Mouse (Mus musculus) CH12.LX (cell line): Measurements from ENCODE around the gene Grk3. TPM values are rescaled to one million over a fixed set of nuclear protein-coding genes. Genes with fewer than 3 reads are reported as not detected.

ENCODE experiments used
- DNase-seq: peaks from one replicate; pipeline ENCODE4 v3.0.0-alpha.2; 2013; ENCODE audit errors: extremely low read depth
- H3K27ac ChIP-seq: 2 replicates; pipeline ENCODE4 v1.5.1; 2012; ENCODE audit warnings: low read depth, mild to moderate bottlenecking, control low read depth, moderate library complexity; ENCODE audit not compliant: insufficient read depth
- H3K27me3 ChIP-seq: replicated peaks from 2 replicates; pipeline ENCODE3; 2012; ENCODE audit warnings: inconsistent platforms
- H3K36me3 ChIP-seq, 2 experiments: replicated peaks in 1 of 2; 2 replicates each; pipeline versions ENCODE3 to v1.6.1; 2012; ENCODE audit warnings: inconsistent platforms in 1 of 2, low read length in 1 of 2, mild to moderate bottlenecking in 1 of 2, mixed read lengths in 1 of 2, moderate library complexity in 1 of 2; ENCODE audit not compliant: control insufficient read depth in 1 of 2, insufficient read depth in 1 of 2
- H3K4me1 ChIP-seq, 2 experiments: 2 replicates each; pipeline ENCODE4 v1.6.1; 2012; ENCODE audit warnings: inconsistent platforms in 1 of 2, moderate library complexity in 1 of 2; ENCODE audit not compliant: insufficient read depth in 2 of 2, control insufficient read depth in 1 of 2
- H3K4me2 ChIP-seq: 2 replicates; pipeline ENCODE4 v1.6.1; 2012; ENCODE audit warnings: low read depth, mild to moderate bottlenecking, control low read depth; ENCODE audit not compliant: poor library complexity, insufficient read depth, severe bottlenecking
- H3K4me3 ChIP-seq, 3 experiments: fragments of 150-350 bp in 1 of 3; sonication (generic) in 1 of 3; replicated peaks in 1 of 3; 2 replicates each; pipeline versions ENCODE3 to v1.5.1; 2011 to 2012; ENCODE audit warnings: low read depth in 2 of 3, low read length in 2 of 3, mild to moderate bottlenecking in 2 of 3, moderate library complexity in 2 of 3, control low read depth in 1 of 3, improper control_type of control experiment in 1 of 3, inconsistent platforms in 1 of 3, mixed read lengths in 1 of 3; ENCODE audit not compliant: poor library complexity in 1 of 3
- H3K79me2 ChIP-seq: replicated peaks from 2 replicates; pipeline ENCODE4 v1.6.1; 2012; ENCODE audit warnings: mild to moderate bottlenecking, moderate library complexity; ENCODE audit not compliant: control insufficient read depth, poor library complexity, insufficient read depth, severe bottlenecking; ENCODE audit errors: extremely low read depth
- H3K9ac ChIP-seq: 2 replicates; pipeline ENCODE4 v1.6.1; 2012; ENCODE audit warnings: low read depth, mild to moderate bottlenecking, control low read depth, moderate library complexity; ENCODE audit not compliant: insufficient read depth
- H3K9me3 ChIP-seq: replicated peaks from 2 replicates; pipeline ENCODE3; 2012; ENCODE audit warnings: low read length, inconsistent platforms, mixed read lengths
- BHLHE40 ChIP-seq: IDR thresholded peaks from 2 replicates; pipeline ENCODE4 v1.6.1; 2011; ENCODE audit warnings: mild to moderate bottlenecking, low read depth, low read length, improper control_type of control experiment
- CTCF ChIP-seq, 2 experiments: IDR thresholded peaks in 1 of 2; conservative IDR thresholded peaks in 1 of 2; 2 replicates each; pipeline ENCODE4 v1.5.1; 2011 to 2012; ENCODE audit warnings: low read depth in 2 of 2, low read length in 2 of 2, improper control_type of control experiment in 1 of 2, inconsistent platforms in 1 of 2, mild to moderate bottlenecking in 1 of 2, moderate library complexity in 1 of 2
- ELF1 ChIP-seq: IDR thresholded peaks from 2 replicates; pipeline ENCODE4 v1.6.1; 2014; ENCODE audit warnings: low read depth, mild to moderate bottlenecking, inconsistent platforms, low read length, improper control_type of control experiment
- EP300 ChIP-seq: IDR thresholded peaks from 2 replicates; pipeline ENCODE4 v1.6.1; 2011; ENCODE audit warnings: low read length, improper control_type of control experiment
- ETS1 ChIP-seq: conservative IDR thresholded peaks from 2 replicates; pipeline ENCODE4 v1.6.1; 2012; ENCODE audit warnings: low read depth, mild to moderate bottlenecking, inconsistent platforms, low read length, improper control_type of control experiment, moderate library complexity
- JUND ChIP-seq: conservative IDR thresholded peaks from 2 replicates; pipeline ENCODE4 v1.6.1; 2011; ENCODE audit warnings: low read depth, low read length, improper control_type of control experiment
- MAFK ChIP-seq: IDR thresholded peaks from 2 replicates; pipeline ENCODE4 v1.6.1; 2011; ENCODE audit warnings: low read length, improper control_type of control experiment; ENCODE audit not compliant: insufficient replicate concordance
- MAZ ChIP-seq: IDR thresholded peaks from 2 replicates; pipeline ENCODE4 v1.6.1; 2012; ENCODE audit warnings: low read depth, mild to moderate bottlenecking, inconsistent platforms, low read length, improper control_type of control experiment, moderate library complexity
- MYC ChIP-seq: IDR thresholded peaks from 2 replicates; pipeline ENCODE4 v1.6.1; 2011; ENCODE audit warnings: low read depth, mild to moderate bottlenecking, improper control_type of control experiment, low read length
- NELFE ChIP-seq: IDR thresholded peaks from 2 replicates; pipeline ENCODE4 v1.6.1; 2011; ENCODE audit warnings: low read depth, low read length, improper control_type of control experiment
- PAX5 ChIP-seq: IDR thresholded peaks from 2 replicates; pipeline ENCODE4 v1.6.1; 2012; ENCODE audit warnings: low read length, inconsistent platforms, mixed read lengths
- POLR2A ChIP-seq: IDR thresholded peaks from 2 replicates; pipeline ENCODE4 v1.6.1; 2011; ENCODE audit warnings: low read depth, mild to moderate bottlenecking, improper control_type of control experiment, low read length
- RCOR1 ChIP-seq: conservative IDR thresholded peaks from 2 replicates; pipeline ENCODE4 v1.6.1; 2012; ENCODE audit warnings: low read depth, mild to moderate bottlenecking, inconsistent platforms, low read length, improper control_type of control experiment
- SIN3A ChIP-seq: IDR thresholded peaks from 2 replicates; pipeline ENCODE4 v1.6.1; 2012; ENCODE audit warnings: low read length, improper control_type of control experiment, inconsistent platforms
- SMC3 ChIP-seq: IDR thresholded peaks from 2 replicates; pipeline ENCODE4 v1.6.1; 2011; ENCODE audit warnings: low read depth, low read length, improper control_type of control experiment
- UBTF ChIP-seq: IDR thresholded peaks from 2 replicates; pipeline ENCODE4 v1.6.1; 2012; ENCODE audit warnings: low read depth, mild to moderate bottlenecking, inconsistent platforms, low read length, improper control_type of control experiment, moderate library complexity
- USF2 ChIP-seq: conservative IDR thresholded peaks from 2 replicates; pipeline ENCODE4 v1.6.1; 2011; ENCODE audit warnings: low read depth, low read length, improper control_type of control experiment
- ZC3H11A ChIP-seq: IDR thresholded peaks from 2 replicates; pipeline ENCODE4 v1.6.1; 2012; ENCODE audit warnings: low read depth, mild to moderate bottlenecking, inconsistent platforms, low read length, improper control_type of control experiment
- ZKSCAN1 ChIP-seq: IDR thresholded peaks from 2 replicates; pipeline ENCODE4 v1.6.1; 2012; ENCODE audit warnings: low read depth, inconsistent platforms, low read length, improper control_type of control experiment, borderline replicate concordance
- ZMIZ1 ChIP-seq: IDR thresholded peaks from 2 replicates; pipeline ENCODE4 v1.6.1; 2012; ENCODE audit warnings: low read depth, mild to moderate bottlenecking, inconsistent platforms, low read length, improper control_type of control experiment
- ZNF384 ChIP-seq: IDR thresholded peaks from 2 replicates; pipeline ENCODE4 v1.6.1; 2012; ENCODE audit warnings: low read depth, low read length, improper control_type of control experiment, inconsistent platforms
- dilution Hi-C: fragments of 300-500 bp; cut with MboI; formaldehyde crosslinking; loops from 2 replicates; pipeline ENCODE4 v1.14.3; 2020; ENCODE audit warnings: low sequenced_read_pairs; ENCODE audit not compliant: extremely low pct_unique_long_range_greater_than_20kb, extremely low pct_ligation_motif_present
- in situ Hi-C: fragments of 300-500 bp; cut with MboI; formaldehyde crosslinking; loops from 3 replicates; pipeline ENCODE4 v1.14.3; 2019; ENCODE audit warnings: low sequenced_read_pairs, low pct_ligation_motif_present, low pct_unique_long_range_greater_than_20kb, mixed read lengths
- polyA plus RNA-seq: library from polyadenylated mRNA; unstranded; fragments of >175 nt; gene quantifications from 2 replicates; pipeline ENCODE4 v1.2.1, GENCODE M21; 2012; ENCODE audit warnings: low read depth; ENCODE audit not compliant: insufficient read length
- total RNA-seq, 2 experiments: library from RNA; depleted of rRNA; stranded (reverse); fragments of 300-350 nt in 1 of 2; fragments of >200 nt in 1 of 2; gene quantifications; 2 replicates each; pipeline ENCODE4 v1.2.3; 2012 to 2014

Gene Grk3
- total and polyA plus RNA-seq, 3 experiments = not detected

- Histone ChIP-seq H3K9ac (no peak overlapping the region), H3K36me3 (no peaks in the 10 kb centered on the region), H3K27ac (no peak overlapping the region), H3K9me3 (peaks cover 82% of the 10 kb centered on the region), H3K4me2 (no peak overlapping the region), H3K79me2 (no peaks in the 10 kb centered on the region), H3K4me3 (no peak overlapping the region), H3K4me1 (no peaks in the 10 kb centered on the region), H3K27me3 (no peaks in the 10 kb centered on the region)
- dilution Hi-C loops = no loop called here
- no peak for TF ChIP-seq USF2
- TF ChIP-seq ZC3H11A = no peak
- TF ChIP-seq BHLHE40 = no peak
- no peak for TF ChIP-seq UBTF
- TF ChIP-seq ZNF384 = no peak
- TF ChIP-seq ELF1 = no peak
- no peak for TF ChIP-seq EP300
- no peak for TF ChIP-seq SMC3
- TF ChIP-seq JUND = no peak
- in situ Hi-C loops = no loop called here
- DNase-seq = no peak
These were observed 1.4 kb upstream of the Grk3 start for GRCm38 (mm10) chr5:113017004-113017403.

- TF ChIP-seq POLR2A (no peak), SIN3A (no peak), NELFE (no peak), MAFK (no peak), CTCF (conservative IDR thresholded peaks at IDR 0.05 in 1 of 2, IDR thresholded peaks at IDR 0.05 in 1 of 2; ENCODE audit: low read depth in 2 of 2, low read length in 2 of 2) (no peak), ZKSCAN1 (no peak)
- H3K9me3 ChIP-seq = peaks cover 84% of the 10 kb centered on the region
- dilution Hi-C loops = no loop called here
- no peaks in the 10 kb centered on the region for H3K4me1 ChIP-seq
- H3K27me3 ChIP-seq = no peaks in the 10 kb centered on the region
- in situ Hi-C loops = no loop called here
- H3K36me3 ChIP-seq = no peaks in the 10 kb centered on the region
- H3K4me3 ChIP-seq = no peak overlapping the region
- no peak overlapping the region for H3K9ac ChIP-seq
- H3K27ac ChIP-seq = no peak overlapping the region
- DNase-seq = no peak
- H3K4me2 ChIP-seq = no peak overlapping the region
- H3K79me2 ChIP-seq = no peaks in the 10 kb centered on the region
These were observed 769 bp downstream of the Grk3 start for GRCm38 (mm10) chr5:113014808-113015235.

GRCm38 (mm10) chr5:113014111-113014807 is 1.3 kb downstream of the Grk3 start:
- no peak overlapping the region for H3K4me2 ChIP-seq
- no peak for TF ChIP-seq ZNF384
- no peak for TF ChIP-seq PAX5
- TF ChIP-seq ETS1 = no peak
- no peak for TF ChIP-seq RCOR1
- TF ChIP-seq ELF1 = no peak
- TF ChIP-seq MYC = no peak
- no peak for TF ChIP-seq MAZ
- TF ChIP-seq ZMIZ1 = no peak
- no peak for TF ChIP-seq NELFE
- TF ChIP-seq, all 38 proteins: peak for 0
- no peak overlapping the region for H3K4me3 ChIP-seq
- no peaks in the 10 kb centered on the region for H3K36me3 ChIP-seq
- H3K9me3 ChIP-seq = peaks cover 88% of the 10 kb centered on the region
- H3K4me1 ChIP-seq = no peaks in the 10 kb centered on the region
- no peaks in the 10 kb centered on the region for H3K27me3 ChIP-seq
- no peaks in the 10 kb centered on the region for H3K79me2 ChIP-seq
- dilution Hi-C loops (no loop called here), in situ Hi-C loops (no loop called here)
- no peak overlapping the region for H3K9ac ChIP-seq
- no peak overlapping the region for H3K27ac ChIP-seq
- no peak for DNase-seq
